Mouse (Mus musculus): ENCODE data around the gene Hoxc13.

Gene Hoxc13

GRCm38 (mm10) chr15:102921053-102922011 lies at the start of gene Hoxc13:
TSS of gene Hoxc13 (plus strand) at chr15:102921103.
- 2% methylated on average over 77 of the region's 88 CpGs for WGBS

GRCm38 (mm10) chr15:102885803-102886202 lies 35.1 kb upstream of the Hoxc13 start:
- 56% methylated on average over 1 of the region's 1 CpGs for WGBS

DNA sequence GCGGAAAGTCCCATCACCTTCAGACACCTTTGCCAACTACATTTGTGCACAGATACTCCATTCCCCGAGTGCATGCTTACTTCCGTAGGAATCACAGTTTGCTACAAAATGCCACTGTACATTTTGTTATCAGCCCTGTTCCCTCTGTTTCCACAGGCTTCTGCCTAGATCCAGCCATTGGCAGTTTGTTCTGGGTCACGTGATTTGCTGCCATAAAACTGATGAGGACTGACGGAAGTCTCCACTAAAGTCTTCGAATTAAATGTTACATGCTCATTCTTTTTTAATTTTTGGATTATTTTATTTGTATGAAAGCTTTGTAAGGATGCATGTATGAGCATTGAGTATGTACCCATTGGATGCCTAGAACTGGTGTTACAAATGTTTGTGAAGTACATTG lies 25.8 kb upstream of the Hoxc13 start:
- WGBS, result 91% methylated on average over 6 of the region's 6 CpGs

DNA sequence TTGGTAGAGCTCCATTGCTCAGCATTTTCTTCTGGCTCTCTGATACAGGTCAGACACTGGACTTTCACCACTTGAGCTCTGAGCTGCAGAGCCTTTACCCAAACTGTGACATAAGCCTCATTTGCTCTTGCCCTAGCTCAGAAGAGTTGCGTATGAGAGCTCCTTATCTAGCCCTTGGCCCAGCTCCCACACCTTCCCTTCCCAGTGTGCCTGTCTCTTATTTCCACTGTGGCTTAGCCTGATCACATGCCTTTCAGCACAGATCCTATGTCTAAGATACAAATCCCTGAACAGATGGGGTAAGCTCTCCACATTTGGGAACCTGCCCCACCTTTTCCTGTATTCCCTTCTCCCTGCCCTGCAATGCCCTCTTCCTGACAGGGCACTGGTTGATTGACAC lies 16.0 kb upstream of the Hoxc13 start:
- WGBS, result 80% methylated on average over 1 of the region's 1 CpGs

- 5% methylated on average over 4 of the region's 4 CpGs for WGBS
Observed at GRCm38 (mm10) chr15:102909536-102909935, 11.4 kb upstream of the Hoxc13 start.

GRCm38 (mm10) chr15:102910038-102910437 lies 10.9 kb upstream of the Hoxc13 start:
- WGBS, result under 1% methylated on average over 18 of the region's 18 CpGs

DNA sequence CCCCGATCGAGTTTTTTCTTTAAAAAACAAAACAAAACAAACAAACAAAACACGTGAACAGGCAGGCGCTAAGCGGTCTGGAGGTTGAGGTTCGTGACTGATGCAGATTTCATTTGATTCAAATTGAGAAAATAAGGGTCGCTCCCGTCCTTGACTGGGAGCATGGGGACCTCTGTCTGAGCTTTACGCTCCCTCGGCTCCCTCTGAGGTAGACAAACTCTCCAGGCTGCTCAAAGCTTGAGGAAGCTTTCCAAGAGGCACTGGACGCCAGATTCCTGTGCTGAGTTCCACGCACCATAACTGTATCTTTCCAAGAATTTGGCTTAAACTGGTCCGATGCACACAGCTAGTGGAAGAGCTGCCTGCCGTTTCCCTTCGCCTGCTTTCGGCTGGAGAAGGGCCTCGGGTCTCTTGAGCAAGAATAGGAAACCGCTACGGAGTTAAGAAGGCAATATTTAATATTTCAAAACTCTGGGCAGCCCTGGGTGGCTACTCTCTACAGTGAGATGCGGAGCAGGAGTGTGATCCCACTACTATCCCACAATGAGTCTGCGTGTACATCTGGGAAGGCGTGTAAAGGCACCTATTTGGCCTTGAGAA lies 10.3 kb upstream of the Hoxc13 start:
- WGBS, result 4% methylated on average over 22 of the region's 22 CpGs

DNA sequence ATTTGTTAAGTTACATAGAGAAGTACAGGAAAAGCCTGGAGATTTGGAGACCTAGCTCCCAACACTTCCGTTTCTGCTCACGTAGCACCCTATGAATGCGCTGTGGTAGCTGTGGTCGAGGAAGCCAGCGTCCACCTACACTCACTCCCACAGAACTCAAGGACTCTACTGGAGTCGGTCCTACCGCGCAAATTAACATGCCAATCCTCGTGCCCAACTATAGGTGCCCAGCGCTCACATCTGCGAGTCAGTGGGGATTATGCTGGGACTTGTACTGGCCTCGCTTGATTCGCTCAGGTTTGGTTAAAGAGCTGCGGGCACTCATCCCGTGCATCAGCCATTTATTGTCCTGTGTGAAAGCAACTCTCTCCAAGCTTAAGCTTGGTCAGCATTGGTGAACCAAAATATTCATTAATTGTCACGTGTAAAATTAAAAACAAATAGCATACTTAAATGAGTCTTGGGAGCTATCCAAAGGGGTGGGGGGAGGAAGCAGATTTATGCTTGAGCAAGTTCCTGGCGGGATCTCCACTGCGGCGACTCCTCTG lies 7.8 kb upstream of the Hoxc13 start:
- WGBS, result 3% methylated on average over 19 of the region's 19 CpGs

DNA sequence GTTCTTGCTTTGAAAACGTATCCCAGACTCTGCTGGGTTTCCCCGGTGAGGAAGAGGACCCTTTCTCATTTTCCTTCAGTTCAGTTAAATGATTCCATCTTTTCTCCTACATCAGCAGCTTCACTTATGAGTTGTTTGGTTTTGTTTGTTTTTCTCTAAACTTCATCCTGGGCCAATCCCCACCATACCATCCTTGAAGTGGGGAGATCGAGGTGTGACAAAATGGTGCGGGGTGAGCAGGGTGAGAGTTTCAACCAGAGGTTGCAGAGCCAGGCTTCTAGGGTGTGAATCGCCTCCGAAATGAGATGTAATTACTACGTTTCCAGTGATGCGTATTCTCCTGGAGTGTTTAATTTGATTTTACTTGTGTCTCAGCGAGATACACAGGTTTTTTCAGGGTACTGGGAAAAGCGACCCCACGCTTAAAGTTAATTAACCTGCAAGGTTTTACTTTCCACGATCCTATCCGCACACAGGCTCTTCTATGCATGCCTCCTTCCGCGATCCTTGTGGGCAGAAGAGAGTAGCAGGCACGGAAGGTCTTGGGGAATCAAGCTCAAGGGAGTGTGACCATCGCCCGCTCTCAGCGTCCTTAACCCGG lies 2.8 kb upstream of the Hoxc13 start:
- WGBS, result 4% methylated on average over 20 of the region's 20 CpGs

- WGBS, result 6% methylated on average over 7 of the region's 7 CpGs
Observed at GRCm38 (mm10) chr15:102918611-102919265, 2.2 kb upstream of the Hoxc13 start.

DNA sequence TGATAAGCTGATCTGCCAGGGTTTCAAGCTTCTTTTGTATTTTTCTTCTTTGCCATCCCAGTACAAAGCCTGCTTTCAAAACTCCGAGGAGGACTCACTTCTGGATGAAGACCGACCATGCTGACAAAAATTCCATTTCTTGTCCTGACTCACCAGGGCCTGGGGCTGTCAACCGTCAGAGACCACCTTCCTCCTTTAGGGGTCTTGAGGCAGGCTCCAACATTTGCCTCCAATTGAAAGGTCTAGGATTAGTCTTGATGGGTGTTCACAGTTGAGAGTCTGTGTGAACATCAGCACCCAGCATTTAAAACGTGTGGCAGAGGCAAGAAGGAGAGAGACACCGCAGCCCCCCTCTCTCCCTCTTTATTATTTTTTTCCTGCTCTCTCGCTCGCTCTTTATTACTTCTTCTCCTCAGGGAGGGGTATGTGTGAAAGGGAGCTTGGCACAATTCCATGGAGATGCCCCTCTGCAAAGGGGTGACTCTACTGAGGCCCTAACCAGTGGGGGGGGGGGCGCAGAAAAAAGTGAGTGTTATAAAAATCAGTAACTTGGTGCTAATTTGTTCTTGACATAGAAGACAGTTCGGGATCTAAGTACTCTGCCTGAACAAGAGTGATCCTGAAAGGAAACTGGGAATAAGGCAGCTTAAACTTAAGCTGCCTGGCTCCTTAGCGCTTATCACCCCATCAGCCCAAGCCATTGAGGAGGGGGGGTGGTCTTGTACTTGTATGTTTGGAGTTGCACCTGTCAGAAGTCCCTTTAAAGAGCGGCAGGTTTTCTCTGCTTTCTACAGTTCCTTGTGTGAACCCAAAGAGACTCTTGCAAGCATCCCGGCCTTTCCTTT lies 1.3 kb upstream of the Hoxc13 start:
- WGBS, result 3% methylated on average over 12 of the region's 12 CpGs

GRCm38 (mm10) chr15:102920619-102921018 lies 284 bp upstream of the Hoxc13 start:
- 1% methylated on average over 20 of the region's 20 CpGs for WGBS

DNA sequence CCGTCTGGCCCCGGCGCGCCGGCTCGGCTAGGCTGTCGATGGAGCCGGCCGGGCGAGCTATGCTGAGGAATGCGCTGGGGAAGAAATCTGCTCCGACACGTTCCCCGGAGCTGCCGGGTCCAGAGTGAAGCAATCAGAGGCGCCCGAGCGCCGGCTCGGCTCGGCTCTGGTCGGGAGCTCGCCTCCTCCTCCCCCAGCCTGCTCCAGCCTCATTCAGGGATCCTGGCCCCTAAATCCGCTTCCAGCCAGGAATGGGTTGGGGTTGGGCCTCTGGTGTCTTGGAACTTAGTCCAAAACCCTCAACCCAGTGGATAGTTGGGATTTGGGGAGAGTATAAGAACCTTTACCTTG lies 1.1 kb downstream of the Hoxc13 start:
- under 1% methylated on average over 24 of the region's 24 CpGs for WGBS

- WGBS, result 34% methylated on average over 6 of the region's 6 CpGs
Observed at GRCm38 (mm10) chr15:102922636-102923500, 2.0 kb downstream of the Hoxc13 start.

- 4% methylated on average over 40 of the region's 40 CpGs for WGBS
Observed at GRCm38 (mm10) chr15:102927032-102927645, 6.2 kb downstream of the Hoxc13 start.

- 3% methylated on average over 23 of the region's 23 CpGs for WGBS
Observed at GRCm38 (mm10) chr15:102931706-102932358, 10.9 kb downstream of the Hoxc13 start.

- 6% methylated on average over 12 of the region's 12 CpGs for WGBS
Observed at GRCm38 (mm10) chr15:102934438-102934837, 13.5 kb downstream of the Hoxc13 start.

DNA sequence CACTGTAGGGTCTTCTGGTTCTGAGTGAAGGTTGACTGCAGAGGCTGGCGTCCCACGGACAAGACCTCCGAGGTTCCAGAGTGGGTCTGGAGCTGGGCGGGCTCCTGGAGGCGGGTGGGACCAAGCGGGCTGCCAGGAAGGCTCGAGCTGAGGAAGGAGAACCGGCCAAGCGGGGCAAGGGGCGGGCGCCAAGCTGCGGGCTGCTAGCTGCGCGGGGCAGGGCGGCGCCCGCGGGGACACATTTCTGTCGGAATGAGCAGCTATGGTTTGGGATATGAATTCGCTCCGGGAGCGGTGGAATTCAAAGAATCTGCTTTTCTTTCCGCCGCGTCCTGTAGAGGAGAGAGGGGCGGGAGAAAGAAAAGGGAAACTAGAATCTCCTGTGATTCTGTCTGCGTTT lies 14.0 kb downstream of the Hoxc13 start:
- WGBS, result 2% methylated on average over 27 of the region's 27 CpGs
